Mouse (Mus musculus) MN1 (cell line): ENCODE data around the gene 1110004F10Rik.
"Not testable (repeated sequence)": the region's sequence is repeated elsewhere in the genome, so short reads cannot be mapped to it uniquely, and the experiment has no call there.

ENCODE experiments used
- DNase-seq: peaks from one replicate; pipeline ENCODE4 v3.0.0-alpha.2; 2016; ENCODE audit warnings: low spot score

The 1110004F10Rik gene

GRCm38 (mm10) chr7:116039196-116039537, at the start of gene 1110004F10Rik:
Gene 1110004F10Rik (plus strand): TSS chr7:116039397.
- DNase-seq, result no peak

- DNase-seq, result no peak
These were observed 36.5 kb upstream of the 1110004F10Rik start for GRCm38 (mm10) chr7:116002726-116003125.

- DNase-seq, result no peak
These were observed 9.2 kb upstream of the 1110004F10Rik start for GRCm38 (mm10) chr7:116029991-116030390.

GRCm38 (mm10) chr7:116030597-116031387, 8.4 kb upstream of the 1110004F10Rik start:
- DNase-seq, result no peak

- DNase-seq, result no peak
These were observed 7.8 kb upstream of the 1110004F10Rik start for GRCm38 (mm10) chr7:116031388-116031717.

- DNase-seq, result no peak
These were observed 7.2 kb upstream of the 1110004F10Rik start for GRCm38 (mm10) chr7:116031718-116032595.

GRCm38 (mm10) chr7:116032596-116033307, 6.4 kb upstream of the 1110004F10Rik start:
- no peak for DNase-seq

- DNase-seq, result no peak
These were observed 5.6 kb upstream of the 1110004F10Rik start for GRCm38 (mm10) chr7:116033371-116034241.

GRCm38 (mm10) chr7:116034282-116034758, 4.9 kb upstream of the 1110004F10Rik start:
- no peak for DNase-seq

GRCm38 (mm10) chr7:116035504-116035903, 3.7 kb upstream of the 1110004F10Rik start:
- no peak for DNase-seq

GRCm38 (mm10) chr7:116036591-116037555, 2.3 kb upstream of the 1110004F10Rik start:
- no peak for DNase-seq

- DNase-seq, result no peak
These were observed 1.2 kb upstream of the 1110004F10Rik start for GRCm38 (mm10) chr7:116038024-116038423.

GRCm38 (mm10) chr7:116038511-116038910, 686 bp upstream of the 1110004F10Rik start, which contains the start of gene Sox6:
Gene Sox6 (minus strand): TSS chr7:116038796.
- no peak for DNase-seq

- DNase-seq, result peak; percentile 25
These were observed 605 bp downstream of the 1110004F10Rik start for GRCm38 (mm10) chr7:116039538-116040466.

- no peak for DNase-seq
These were observed 1.3 kb downstream of the 1110004F10Rik start for GRCm38 (mm10) chr7:116040470-116041019.

GRCm38 (mm10) chr7:116060739-116061138, 21.5 kb downstream of the 1110004F10Rik start:
- DNase-seq, result no peak

GRCm38 (mm10) chr7:116084366-116084765, 45.2 kb downstream of the 1110004F10Rik start, which contains the start of gene Gm4353:
Gene Gm4353 (minus strand): TSS chr7:116084635.
- DNase-seq, result not testable (repeated sequence)

- DNase-seq, result peak; percentile 98
These were observed 53.7 kb downstream of the 1110004F10Rik start for GRCm38 (mm10) chr7:116092710-116093465.
